Mouse (Mus musculus) urinary bladder, postnatal 10 days (tissue): ENCODE measurements around the gene Spata20.

Experiments used
- DNase-seq: peaks from one replicate; pipeline ENCODE4 v3.0.0; 2022; ENCODE audit warnings: low spot score

Spata20 gene

GRCm38 (mm10) chr11:94486001-94486400 lies at the start of gene Spata20:
TSS of gene Spata20 (minus strand) at chr11:94486179.
- DNase-seq, result peak; percentile 59

- no peak for DNase-seq
Observed at GRCm38 (mm10) chr11:94533171-94533570, 47.2 kb upstream of the Spata20 start.

DNA sequence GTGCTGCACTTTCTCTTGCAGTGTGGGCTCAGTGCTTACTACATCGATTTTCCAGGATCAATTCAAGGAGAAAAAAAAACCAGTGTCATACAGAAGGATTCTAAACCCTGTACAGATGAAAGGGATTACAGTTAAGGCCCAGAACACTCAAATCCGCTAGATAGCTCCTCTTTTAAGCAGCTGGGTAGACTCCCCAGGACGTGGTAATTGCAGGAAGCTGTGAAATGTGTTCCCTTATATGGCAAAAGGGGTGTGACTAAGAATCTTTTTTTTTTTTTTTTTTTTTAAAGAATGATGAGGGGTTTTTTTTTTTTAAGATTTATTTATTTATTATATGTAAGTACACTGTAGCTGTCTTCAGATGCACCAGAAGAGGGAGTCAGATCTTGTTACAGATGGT lies 42.9 kb upstream of the Spata20 start:
- DNase-seq, result no peak

- no peak for DNase-seq
Observed at GRCm38 (mm10) chr11:94526171-94526879, 40.3 kb upstream of the Spata20 start.

- no peak for DNase-seq
Observed at GRCm38 (mm10) chr11:94521219-94521843, 35.4 kb upstream of the Spata20 start, which contains the start of gene Mycbpap. TSS of gene Mycbpap (minus strand) at chr11:94521742.

DNA sequence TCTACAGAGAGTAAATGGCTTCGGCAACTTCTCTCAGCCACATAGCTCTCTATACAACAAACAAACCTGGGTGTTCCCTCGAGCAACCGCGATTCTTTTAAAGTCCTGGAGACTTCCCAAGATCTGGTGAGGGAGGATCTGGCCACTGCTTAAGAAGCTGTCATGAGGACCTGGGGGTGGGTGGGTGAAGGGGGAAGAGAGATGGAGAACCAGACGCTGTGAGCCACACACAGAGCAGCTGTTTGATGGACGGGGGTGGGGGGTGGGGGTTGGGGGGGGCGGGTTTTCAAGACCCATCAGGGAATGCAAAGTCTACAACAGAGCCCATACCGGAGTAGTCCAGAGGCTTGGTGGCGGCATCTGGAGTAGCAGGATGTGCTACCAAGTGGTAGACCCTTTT lies 27.5 kb upstream of the Spata20 start:
- DNase-seq, result no peak

GRCm38 (mm10) chr11:94508976-94509375 lies 23.0 kb upstream of the Spata20 start:
- DNase-seq, result no peak

DNA sequence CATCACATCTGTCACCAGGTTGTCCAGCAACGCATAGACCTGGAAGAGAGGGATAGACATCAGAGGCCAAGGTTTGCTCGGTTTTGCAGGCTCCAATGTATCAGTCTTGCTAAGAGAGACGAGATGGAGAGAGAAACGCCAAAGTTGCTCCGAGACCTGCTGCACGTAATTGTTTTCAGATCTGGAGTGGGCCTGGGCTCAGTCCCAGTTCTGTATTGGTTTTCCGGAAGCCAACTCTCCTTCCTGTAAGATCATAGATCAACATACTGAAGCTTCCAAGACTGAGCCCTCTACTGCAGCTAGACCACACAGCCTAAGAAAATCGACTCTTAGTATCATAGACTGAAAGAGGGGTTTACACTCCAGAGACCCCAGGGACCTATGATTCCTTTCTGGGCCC lies 15.5 kb upstream of the Spata20 start:
- DNase-seq, result no peak

GRCm38 (mm10) chr11:94500362-94500761 lies 14.4 kb upstream of the Spata20 start:
- DNase-seq, result no peak

GRCm38 (mm10) chr11:94499661-94500152 lies 13.7 kb upstream of the Spata20 start, which contains the start of gene Epn3:
TSS of gene Epn3 (minus strand) at chr11:94499974.
- no peak for DNase-seq

DNA sequence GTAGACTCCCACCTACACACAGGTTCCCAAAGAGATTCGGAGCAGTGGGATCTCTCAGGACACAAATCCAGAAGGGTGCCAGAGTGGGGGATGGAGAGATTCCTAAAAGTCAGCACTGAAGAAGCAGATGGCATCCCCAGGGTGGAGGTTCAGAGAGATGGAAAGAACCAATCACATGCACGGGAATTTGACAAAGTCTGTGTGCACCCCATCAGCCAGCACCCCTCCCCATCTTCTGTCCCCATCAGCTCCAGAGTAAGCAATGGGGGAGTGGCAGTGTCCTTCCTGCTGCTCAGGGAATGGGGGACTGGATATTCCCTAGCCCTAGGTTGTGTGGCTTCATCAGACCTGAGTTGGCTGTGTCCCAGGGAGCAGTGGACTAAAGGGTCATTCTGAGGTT lies 13.1 kb upstream of the Spata20 start:
- DNase-seq, result no peak

DNA sequence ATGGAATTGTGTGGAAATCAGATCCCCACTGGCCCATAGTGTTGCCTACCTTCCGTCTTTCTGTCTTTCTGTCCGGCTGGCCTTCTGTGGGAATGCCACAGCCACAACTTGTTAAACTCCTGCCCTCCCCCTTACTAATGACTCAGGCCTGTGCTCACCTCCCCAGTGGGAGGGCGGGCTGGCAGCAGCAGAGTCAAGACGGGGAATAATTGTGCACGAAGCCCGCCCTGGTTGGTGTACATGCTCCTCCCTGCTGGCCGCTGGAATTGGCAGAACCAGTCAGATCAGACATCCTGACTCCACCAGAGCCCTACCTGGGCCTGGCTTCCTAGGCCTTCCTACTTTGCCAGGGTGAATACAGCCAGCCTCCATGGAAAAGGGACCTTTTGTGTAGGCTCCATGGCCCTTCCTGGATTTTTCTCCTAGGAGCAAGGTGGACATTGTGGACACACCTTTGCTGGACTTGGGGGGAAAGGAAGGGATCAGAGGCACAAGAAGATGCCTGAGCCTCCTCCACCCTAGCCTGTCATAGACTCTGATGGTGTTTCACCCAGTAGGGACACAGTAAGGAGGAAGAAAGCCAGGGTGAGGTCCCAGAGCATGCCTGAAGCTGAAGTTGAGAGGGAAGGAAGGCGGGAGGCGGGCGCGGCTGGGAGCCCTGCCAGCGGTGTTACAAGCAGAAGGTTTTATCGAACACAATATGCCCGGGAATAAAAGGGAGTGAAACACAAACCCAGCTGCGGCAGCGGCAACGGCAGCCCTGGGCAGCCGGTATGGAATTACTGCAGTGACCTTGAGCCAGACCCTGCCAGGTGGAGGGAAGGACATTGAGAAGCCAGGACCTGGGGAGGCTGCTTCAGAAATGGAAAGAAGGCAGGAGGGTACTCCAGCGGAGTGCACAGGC lies 12.4 kb upstream of the Spata20 start:
- DNase-seq, result no peak

GRCm38 (mm10) chr11:94495415-94495814 lies 9.4 kb upstream of the Spata20 start:
- DNase-seq, result no peak

GRCm38 (mm10) chr11:94491749-94492099 lies 5.7 kb upstream of the Spata20 start:
- no peak for DNase-seq

DNA sequence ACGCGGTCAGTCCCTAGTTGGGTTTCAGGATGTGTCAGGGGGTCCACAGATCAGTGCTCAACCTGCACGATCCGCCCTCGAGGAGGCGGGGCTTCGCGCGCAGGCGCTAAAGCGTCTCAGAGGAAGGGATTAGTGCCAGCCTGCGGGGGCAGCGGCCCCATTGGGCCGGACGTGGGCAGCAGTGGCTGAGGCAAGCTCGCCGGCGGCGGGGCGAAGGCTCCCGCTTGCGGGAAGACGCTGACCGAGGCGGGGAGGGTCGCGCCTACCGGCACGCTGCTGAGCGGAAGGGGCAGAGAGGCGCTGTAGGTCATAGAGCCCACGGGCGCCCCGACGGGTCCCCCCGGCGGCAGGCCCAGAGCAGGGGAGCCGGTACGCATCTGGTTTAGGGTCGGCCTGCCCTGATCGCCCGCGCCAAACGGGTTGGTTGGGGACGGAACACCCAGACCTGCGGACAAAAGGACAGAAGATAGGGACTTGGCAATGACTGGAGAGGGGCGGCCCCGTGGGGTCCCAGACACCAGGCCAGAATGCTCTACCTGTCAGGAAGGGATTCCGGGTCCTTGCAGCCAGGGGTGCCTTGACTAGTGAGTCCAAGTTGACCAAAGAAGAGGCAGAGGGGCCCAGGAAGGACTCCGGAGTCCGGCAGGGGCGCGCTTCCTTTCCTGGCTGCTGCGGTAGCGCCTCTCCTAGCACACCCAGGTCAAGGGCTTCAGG lies 5.2 kb upstream of the Spata20 start:
- DNase-seq, result no peak

DNA sequence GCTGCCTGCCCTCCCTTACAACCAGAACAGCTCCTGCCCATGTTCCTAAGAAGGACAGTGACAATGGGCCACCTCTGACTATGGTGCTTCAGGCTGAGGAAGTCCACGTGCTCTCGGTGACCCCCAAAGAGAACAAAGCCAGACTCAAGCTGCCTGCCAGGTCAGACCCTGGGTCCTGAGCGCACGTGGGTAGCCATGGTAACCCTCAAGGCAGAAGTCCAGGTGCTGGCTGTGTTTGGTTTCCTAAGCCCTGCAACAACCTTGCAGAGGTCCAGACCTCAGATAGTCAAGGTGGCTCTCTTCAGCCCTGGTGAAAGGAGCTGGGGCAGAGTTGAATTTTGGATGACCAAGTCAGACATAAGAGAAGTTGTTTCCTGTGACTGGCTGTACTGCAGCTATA lies 3.8 kb upstream of the Spata20 start:
- DNase-seq, result no peak

GRCm38 (mm10) chr11:94488767-94489533 lies 3.0 kb upstream of the Spata20 start:
- DNase-seq, result no peak

GRCm38 (mm10) chr11:94485223-94485622 lies 756 bp downstream of the Spata20 start:
- no peak for DNase-seq

- DNase-seq, result no peak
Observed at GRCm38 (mm10) chr11:94484636-94485035, 1.3 kb downstream of the Spata20 start.

GRCm38 (mm10) chr11:94483921-94484320 lies 2.1 kb downstream of the Spata20 start:
- no peak for DNase-seq

DNA sequence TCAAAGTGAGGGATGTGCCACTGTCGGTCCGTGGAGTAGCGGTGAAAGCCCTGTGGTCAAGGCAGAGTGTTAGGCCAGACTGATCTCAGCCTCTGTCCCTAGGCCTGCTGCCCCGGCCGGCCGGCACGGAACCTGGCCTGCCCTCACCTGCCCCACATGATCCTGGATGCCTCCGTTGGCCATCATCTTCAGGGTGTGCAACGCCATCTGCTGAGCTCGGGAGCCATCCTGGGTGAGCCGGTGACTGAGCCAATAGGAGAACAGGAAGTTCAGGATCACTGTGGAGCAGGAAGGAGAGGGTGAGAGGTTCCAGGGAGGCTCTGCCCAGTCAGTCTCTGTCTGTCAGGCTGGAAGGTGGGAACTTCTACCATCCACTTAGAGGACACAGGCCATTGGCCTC lies 2.5 kb downstream of the Spata20 start:
- no peak for DNase-seq
